Mouse (Mus musculus) frontal cortex, postnatal 25 days (tissue): ENCODE measurements around the gene Zscan20.
"Not testable (repeated sequence)": the region's sequence is repeated elsewhere in the genome, so short reads cannot be mapped to it uniquely, and the experiment has no call there.

Experiments used
- DNase-seq, 2 experiments: peaks; one replicate each; pipeline ENCODE4 v3.0.0; 2022; ENCODE audit warnings: low spot score in 2 of 2

The Zscan20 gene

DNA sequence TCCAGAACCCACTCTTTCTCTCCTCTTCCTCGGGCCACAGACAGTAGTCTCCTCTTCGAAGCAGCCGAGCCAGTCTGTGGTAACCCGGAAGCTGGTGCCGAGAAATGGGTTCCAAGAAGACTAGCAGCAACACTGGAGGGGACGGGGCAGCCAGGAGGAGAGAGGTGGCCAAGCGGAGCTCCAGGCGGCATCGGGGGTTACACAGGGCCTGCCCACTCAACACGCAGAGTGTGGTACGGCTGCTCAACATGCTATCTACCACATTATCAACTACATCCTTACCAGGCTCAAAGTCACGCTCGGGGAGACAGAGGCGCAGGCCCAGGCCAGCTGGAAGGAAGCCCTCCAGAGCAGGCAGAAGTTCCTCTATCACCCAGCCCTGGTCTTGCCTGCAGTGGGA lies 5.9 kb upstream of the Zscan20 start:
- no peak for DNase-seq

DNA sequence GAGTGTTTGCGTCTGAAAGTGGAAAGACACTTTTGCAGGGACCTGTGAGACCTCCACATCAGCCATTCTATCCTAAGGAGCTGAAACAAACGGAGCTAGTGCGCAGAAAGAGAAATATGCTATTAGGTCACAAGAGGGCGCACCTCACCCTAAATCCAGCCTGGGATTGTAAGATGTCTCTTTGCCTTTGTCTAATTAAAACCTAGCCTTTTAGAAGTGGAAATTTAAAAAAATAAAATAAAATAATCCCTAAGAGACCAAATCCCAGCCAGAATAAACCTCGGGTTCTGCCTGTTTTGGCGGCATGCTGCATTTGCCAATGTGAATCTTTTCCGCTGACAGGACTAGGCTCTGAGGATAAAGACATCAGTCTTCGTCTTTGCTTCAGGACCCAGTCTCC lies 3.4 kb upstream of the Zscan20 start:
- DNase-seq = no peak

DNA sequence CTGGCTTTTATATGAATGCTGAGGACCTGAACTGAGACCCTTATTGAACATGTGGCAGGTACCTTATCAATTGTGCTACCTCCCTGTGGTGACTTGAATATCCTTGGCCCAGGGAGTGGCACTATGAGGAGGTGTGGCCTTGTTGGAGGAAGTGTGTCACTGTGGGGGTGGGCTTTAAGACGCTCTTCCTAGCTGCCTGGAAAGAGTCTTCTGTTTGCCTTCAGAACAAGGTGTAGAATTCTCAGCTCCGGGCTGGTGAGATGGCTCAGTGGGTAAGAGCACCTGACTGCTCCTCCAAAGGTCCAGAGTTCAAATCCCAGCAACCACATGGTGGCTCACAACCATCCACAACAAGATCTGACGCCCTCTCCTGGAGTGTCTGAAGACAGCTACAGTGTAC lies 1.8 kb upstream of the Zscan20 start:
- DNase-seq = not testable (repeated sequence)

DNA sequence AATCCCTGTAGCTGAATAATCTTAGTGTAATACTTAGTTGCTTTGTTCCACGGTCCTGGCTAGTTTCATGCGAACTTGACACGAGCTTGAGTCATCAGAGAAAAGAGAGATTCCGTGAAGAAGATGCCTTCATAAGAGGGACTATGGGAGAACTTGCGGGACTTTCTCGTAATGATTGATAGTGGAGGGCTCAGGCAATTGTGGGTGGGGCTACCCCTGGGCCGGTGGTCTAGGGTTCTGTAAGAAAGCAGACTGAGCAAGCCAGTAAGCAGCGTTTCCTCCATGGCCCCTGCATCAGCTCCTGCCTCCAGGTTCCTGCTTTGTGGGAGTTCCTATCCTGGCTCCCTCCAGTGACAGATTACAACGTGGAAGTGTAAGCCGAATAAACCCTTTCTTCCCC lies 808 bp upstream of the Zscan20 start:
- DNase-seq = no peak

DNA sequence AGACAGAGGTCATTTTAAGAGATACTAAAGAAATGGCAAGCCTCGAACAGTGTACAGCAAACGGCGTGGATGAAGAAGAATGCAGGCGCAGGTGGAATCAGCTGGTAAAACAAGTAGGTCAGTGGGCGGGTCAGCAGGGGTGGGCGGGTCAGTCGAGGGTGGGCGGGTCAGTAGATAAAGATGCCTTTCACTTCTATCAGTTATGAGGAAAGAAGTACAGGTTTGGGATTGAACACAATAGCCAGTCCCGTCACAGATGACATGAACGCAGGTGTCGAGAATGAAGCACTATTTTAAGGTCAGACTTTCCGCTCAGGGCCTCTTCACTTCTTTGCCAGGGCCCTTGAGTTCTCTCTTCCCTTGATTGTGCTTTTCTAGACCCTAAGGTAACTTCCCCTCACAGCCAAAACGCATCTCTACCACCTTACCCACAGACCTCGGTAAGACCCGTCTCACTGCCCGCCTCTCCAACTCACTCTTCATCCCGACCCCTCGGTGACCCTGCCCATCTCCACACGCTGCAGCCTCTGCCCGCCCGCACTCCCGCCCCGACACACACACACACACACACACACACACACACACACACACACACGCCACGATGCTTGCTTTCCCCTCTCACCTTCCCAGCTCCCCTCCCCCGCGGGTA lies 498 bp downstream of the Zscan20 start:
- no peak for DNase-seq

DNA sequence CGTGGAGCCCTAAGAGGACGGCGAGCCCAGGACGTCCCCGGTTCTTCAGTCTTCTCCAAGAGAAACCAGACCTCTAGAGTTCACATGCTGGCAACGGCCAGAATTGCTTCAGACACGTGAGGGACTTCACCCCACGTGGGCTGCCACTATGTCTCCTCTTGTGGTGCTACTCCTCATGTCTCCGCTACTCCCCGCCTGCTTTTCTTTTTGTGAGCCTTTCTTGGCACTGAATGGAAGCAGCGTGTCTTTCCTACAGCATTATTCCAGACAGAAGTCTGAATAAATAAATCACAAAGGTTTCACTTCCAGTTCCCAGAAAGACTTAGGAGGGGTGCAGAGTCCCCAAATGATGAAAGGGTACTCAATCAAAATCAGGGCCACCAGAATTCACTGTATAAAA lies 2.2 kb downstream of the Zscan20 start:
- no peak for DNase-seq

DNA sequence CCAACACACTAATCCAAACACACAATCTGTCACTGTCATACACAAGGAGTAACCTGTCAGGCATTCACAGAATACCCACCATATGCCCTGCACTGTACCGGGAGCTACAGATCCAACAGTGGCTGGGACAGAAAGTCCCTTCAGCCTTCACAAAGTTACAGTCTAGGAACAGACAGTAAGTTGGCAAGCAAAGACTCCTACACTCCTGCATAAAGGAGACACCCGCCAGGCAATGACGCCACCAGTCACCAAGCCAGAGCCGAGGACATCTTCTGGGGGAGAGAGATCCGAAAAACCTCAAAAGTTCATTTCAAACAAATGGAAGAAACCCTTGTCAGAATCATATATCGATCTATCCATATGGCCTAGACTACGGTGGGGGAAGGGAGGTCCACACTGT lies 3.3 kb downstream of the Zscan20 start:
- no peak for DNase-seq

DNA sequence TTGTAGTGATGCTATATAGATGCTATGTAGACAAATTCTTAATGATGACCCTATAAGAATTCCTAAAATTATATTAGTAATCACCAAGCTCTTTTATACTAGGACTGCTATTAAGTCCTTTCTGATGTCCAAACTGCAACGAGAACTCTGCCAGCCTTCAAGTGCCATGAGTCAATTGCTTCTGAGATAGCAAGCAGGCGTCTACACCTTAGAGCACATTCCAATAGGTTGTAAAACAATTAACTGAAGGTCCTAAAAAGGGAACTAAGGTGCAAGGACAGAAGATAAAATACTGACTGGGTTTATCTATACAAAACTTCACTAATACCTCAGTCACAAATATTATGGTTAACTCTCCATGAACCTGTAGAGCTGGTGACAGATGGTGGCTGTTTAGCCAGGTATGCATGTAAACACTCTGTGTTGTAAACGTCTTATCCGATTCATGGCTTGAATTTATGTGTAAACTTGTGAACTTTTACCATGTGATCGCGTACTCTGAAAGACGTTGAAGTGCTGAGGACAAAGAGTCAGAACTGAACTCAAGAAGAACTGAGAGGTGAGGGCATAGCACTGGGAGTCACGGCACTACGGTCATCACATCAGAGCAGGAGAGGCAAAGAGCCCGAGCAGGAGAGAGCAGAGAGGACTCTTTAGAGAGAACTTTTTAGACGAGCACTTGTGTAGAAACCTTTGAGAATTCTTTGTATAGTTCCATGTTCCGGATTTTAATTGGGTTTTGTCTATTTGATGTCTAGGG lies 11.9 kb downstream of the Zscan20 start:
- DNase-seq = no peak

DNA sequence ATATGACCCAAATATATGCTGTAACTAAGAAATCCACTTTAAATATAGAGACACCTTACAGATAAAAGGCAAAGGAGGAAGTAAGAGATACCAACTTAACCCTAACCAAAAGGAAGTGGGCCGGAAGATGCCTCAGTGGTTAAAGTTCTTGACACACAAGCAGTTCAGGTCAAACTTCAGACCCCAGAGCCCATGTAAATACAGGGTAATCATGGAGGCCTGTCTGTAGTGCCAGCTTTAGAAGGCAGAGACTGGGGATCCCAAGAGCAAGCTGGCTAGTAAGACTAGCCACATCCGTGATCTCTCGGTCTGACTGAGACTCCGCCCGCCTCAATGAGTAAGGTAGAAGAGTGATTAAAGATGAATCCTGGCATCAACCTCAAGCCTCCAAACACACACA lies 15.8 kb downstream of the Zscan20 start:
- no peak for DNase-seq

DNA sequence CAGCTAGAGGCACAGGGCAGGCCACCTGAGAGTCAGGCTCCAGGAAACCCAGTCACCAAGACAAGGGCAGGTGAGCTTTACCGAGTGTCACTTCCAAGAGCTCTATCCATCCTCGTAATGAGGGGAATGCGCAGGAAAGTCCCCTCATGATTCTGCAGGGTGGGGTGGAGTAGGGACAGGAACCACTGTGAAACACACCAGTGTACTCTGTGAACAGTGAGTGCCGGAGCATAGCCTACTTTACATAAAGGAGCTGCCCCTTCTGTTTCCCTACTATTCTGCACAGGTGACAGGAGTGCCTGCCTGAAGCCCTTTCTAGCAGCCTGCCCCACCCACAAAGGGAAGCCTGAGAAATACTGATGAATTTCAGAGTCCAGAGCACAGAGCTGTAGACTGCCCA lies 16.6 kb downstream of the Zscan20 start:
- DNase-seq = no peak

DNA sequence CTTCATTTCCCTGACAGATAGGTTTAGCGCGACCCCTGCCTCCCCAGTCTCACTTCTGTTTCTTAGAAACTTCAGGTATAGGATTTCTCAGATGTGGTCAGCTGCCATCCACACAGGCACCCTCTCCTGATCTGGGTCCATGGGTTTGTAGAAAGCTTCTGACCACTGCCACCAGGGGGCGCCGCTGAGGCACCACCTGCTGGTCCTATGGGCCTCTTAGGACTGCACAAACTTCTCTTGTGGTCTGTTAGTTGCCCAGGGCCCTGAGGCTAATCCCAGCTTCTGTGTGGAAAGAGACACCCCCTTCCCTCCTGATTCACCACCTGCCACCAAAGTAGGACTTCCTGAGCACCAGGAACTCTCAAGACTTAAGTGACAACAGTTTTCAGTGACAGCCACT lies 30.7 kb downstream of the Zscan20 start:
- no peak for DNase-seq

DNA sequence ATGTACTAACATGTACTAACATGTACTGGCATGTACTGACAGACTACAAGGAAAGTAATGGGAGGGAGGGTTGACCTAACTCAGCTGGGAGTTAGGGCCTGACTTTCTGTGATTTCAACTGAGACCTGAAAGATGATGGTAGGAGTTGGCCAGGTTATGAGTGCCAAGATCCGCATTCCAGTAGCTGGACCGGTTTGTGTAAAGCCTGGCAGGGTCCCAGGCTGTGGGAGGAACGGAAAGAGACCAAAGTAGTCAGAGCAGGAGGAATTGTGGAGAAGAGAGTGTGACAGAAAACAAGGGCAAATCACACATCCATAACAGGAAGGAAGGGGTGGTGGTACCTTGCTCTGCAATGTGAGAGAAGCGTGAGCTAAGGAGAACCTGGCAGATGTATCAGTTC lies 34.1 kb downstream of the Zscan20 start:
- DNase-seq = no peak

DNA sequence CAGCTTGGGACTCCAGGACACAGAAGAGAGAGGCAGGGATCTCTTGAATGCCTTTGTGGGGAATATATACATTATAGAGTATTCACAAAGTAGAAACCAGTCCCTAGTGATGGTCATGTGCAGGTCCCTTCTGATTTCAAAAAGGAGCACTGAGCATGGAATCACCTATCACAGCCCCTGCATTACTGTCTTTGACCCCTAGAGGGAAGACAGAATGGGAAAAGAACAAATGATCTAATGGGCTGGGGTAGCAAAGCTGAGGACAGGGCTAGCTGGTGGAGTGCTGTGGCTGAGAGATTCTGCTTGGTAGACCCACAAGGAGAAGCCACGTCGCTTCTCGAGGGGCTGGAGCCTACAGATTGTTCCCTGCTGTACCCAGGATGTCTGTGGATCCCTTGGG lies 49.6 kb downstream of the Zscan20 start:
- DNase-seq = no peak

DNA sequence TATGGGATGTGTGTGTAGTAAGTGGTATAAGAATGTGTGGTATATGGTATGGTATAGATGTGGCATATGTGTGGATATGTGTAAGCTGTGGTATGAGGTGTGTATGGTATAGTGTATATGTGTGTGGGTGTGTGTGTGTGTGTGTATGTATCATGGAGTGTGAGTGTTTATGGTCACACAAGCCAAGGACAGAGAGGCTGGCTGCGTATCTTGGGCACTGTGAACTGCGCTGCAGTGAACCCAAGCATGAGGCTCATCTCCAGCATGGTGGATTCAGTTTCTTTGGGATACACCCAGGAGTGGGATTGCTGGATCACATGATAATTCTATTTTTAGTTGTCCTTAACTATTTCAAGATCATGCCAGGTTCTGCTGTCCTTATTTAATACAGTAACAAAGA lies 55.7 kb downstream of the Zscan20 start:
- DNase-seq = no peak

DNA sequence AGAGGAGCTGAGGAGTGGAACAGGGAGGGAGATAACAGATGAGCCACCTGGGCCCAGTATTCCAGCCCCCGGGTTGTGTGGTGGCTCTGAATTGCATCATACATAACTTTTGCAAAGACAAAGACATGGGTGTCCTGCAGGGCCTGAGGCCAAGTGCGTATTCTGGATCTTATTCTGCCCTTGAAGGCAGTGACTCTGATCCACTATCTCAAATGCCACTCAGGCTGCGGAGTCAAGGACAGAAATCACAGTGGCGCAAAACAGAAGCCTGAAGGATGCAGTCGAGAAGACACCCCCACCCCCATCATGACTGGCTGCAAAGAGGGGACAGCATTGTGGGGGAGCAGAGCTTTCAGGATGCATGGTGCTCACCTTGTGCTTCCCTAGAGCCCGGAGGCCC lies 59.1 kb downstream of the Zscan20 start:
- no peak for DNase-seq

DNA sequence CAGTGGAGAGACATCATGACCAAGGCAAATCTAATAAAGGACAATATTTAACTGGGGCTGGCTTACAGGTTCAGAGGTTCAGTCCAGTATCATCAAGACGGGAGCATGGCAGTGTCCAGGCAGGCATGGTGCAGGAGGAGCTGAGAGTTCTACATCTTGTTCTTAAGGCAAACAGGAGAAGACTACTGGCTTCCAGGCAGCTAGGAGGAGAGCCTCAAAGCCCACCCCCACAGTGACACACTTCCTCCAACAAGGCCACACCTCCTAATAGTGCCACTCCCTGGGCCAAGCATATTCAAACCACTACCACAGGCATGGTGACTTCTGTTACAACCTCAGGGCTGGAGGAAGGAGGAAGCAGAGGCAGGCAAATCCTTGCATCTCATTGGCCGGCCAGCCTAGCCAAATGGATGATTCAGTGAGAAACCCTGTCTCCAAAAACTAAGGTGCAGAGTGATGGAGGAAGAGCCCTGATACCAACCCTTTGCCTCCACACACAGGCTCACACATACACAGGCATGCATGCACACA lies 65.9 kb downstream of the Zscan20 start:
- not testable (repeated sequence) for DNase-seq

DNA sequence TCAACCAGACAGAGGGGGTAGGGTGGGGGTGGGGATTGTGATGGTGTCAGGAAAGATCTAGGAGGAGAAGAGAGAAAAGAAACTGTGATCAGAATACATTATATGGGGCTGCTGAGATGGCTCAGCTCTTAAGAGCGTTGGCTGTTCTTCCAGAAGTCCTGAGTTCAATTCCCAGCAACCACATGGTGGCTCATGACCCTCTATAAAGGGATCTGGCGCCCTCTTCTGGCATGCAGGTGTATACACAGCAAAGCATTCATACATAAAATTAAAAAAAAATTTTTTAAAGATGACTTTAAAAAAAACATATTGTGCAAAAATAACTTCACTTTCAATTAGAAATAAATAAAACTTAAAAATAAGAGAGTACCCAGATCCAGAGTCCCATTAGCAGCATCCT lies 66.5 kb downstream of the Zscan20 start:
- no peak for DNase-seq
